Mouse (Mus musculus): ENCODE results near the gene Fam189b. TPM values are rescaled to one million over a fixed set of nuclear protein-coding genes. Genes with fewer than 3 reads are reported as not detected.
A peak's percentile ranks its signal among the peaks of the same experiment; 100 is the strongest.

Gene Fam189b
- polyA plus RNA-seq, 2 experiments, result 34.5 to 95.5 TPM

- WGBS, result 7% methylated on average over 6 of the region's 6 CpGs
Measured at GRCm38 (mm10) chr3:89178107-89178385, 4.9 kb upstream of the Fam189b start.

GRCm38 (mm10) chr3:89179056-89179455, 3.9 kb upstream of the Fam189b start:
- Histone ChIP-seq H3K36me3 (ENCODE audit: control insufficient read depth, insufficient read depth, low read length) (peaks cover 64% of the 10 kb centered on the region), H3K9ac (ENCODE audit: low read depth, low read length, severe bottlenecking) (0 out of 2 replicates have a peak overlapping the region, but pooled peaks have one; percentile 5)
- 87% methylated on average over 11 of the region's 11 CpGs for WGBS

More at GRCm38 (mm10) chr3:89178107-89178385, 4.9 kb upstream of the Fam189b start:
- Histone ChIP-seq H3K9me3 (ENCODE audit: control insufficient read depth, low read length) (no peaks in the 10 kb centered on the region), H3K4me2 (replicated peaks; ENCODE audit: low read depth, low read length, severe bottlenecking) (peak overlapping the region; percentile 89), H3K36me3 (ENCODE audit: control insufficient read depth, insufficient read depth, low read length) (peaks cover 74% of the 10 kb centered on the region), H3K9ac (ENCODE audit: low read depth, low read length, severe bottlenecking) (peak overlapping the region; percentile 84), H3K27me3 (ENCODE audit: control insufficient read depth, insufficient read depth, low read length) (no peaks in the 10 kb centered on the region), H3K4me3 (replicated peaks; ENCODE audit: low read length) (peak overlapping the region; percentile 83), H3K4me1 (ENCODE audit: control insufficient read depth, insufficient read depth, low read length) (peaks cover 7% of the 10 kb centered on the region), H3K27ac (replicated peaks; ENCODE audit: low read depth, low read length) (peak overlapping the region; percentile 78)
- ATAC-seq (ENCODE audit: low FRiP score, low read depth) (no peak), DNase-seq (ENCODE audit: low spot score) (no peak)
- no peak for TF ChIP-seq POLR2A (IDR thresholded peaks at IDR 0.05; ENCODE audit: borderline replicate concordance, extremely low read depth, insufficient read depth, insufficient read length)

GRCm38 (mm10) chr3:89181749-89182500, 1.0 kb upstream of the Fam189b start:
- no peak overlapping the region for H3K4me3 ChIP-seq (replicated peaks; ENCODE audit: low read length)
- H3K27me3 ChIP-seq (ENCODE audit: control insufficient read depth, insufficient read depth, low read length), result no peaks in the 10 kb centered on the region
- H3K4me1 ChIP-seq (ENCODE audit: control insufficient read depth, insufficient read depth, low read length), result peaks cover 31% of the 10 kb centered on the region
- H3K4me2 ChIP-seq (replicated peaks; ENCODE audit: low read depth, low read length, severe bottlenecking), result no peak overlapping the region
- H3K27ac ChIP-seq (replicated peaks; ENCODE audit: low read depth, low read length), result no peak overlapping the region
- TF ChIP-seq POLR2A (IDR thresholded peaks at IDR 0.05; ENCODE audit: borderline replicate concordance, extremely low read depth, insufficient read depth, insufficient read length), result no peak
- H3K9me3 ChIP-seq (ENCODE audit: control insufficient read depth, low read length), result no peaks in the 10 kb centered on the region
- ATAC-seq (ENCODE audit: low FRiP score, low read depth) (no peak), DNase-seq (ENCODE audit: low spot score) (no peak)
- WGBS, result 88% methylated on average over 27 of the region's 27 CpGs
- peaks cover 37% of the 10 kb centered on the region for H3K36me3 ChIP-seq (ENCODE audit: control insufficient read depth, insufficient read depth, low read length)
- H3K9ac ChIP-seq (ENCODE audit: low read depth, low read length, severe bottlenecking), result no peak overlapping the region

More at GRCm38 (mm10) chr3:89179056-89179455, 3.9 kb upstream of the Fam189b start:
- Histone ChIP-seq H3K27me3 (ENCODE audit: control insufficient read depth, insufficient read depth, low read length) (no peaks in the 10 kb centered on the region), H3K27ac (replicated peaks; ENCODE audit: low read depth, low read length) (no peak overlapping the region), H3K9me3 (ENCODE audit: control insufficient read depth, low read length) (no peaks in the 10 kb centered on the region), H3K4me1 (ENCODE audit: control insufficient read depth, insufficient read depth, low read length) (peaks cover 15% of the 10 kb centered on the region), H3K4me3 (replicated peaks; ENCODE audit: low read length) (no peak overlapping the region), H3K4me2 (replicated peaks; ENCODE audit: low read depth, low read length, severe bottlenecking) (no peak overlapping the region)
- DNase-seq (ENCODE audit: low spot score) (no peak), ATAC-seq (ENCODE audit: low FRiP score, low read depth) (no peak)
- no peak for TF ChIP-seq POLR2A (IDR thresholded peaks at IDR 0.05; ENCODE audit: borderline replicate concordance, extremely low read depth, insufficient read depth, insufficient read length)

GRCm38 (mm10) chr3:89182531-89183057, 349 bp upstream of the Fam189b start:
- Histone ChIP-seq H3K27ac (replicated peaks; ENCODE audit: low read depth, low read length) (no peak overlapping the region), H3K9ac (ENCODE audit: low read depth, low read length, severe bottlenecking) (no peak overlapping the region), H3K4me1 (ENCODE audit: control insufficient read depth, insufficient read depth, low read length) (peaks cover 31% of the 10 kb centered on the region), H3K9me3 (ENCODE audit: control insufficient read depth, low read length) (no peaks in the 10 kb centered on the region), H3K27me3 (ENCODE audit: control insufficient read depth, insufficient read depth, low read length) (no peaks in the 10 kb centered on the region), H3K4me3 (replicated peaks; ENCODE audit: low read length) (peak overlapping the region; percentile 68), H3K4me2 (replicated peaks; ENCODE audit: low read depth, low read length, severe bottlenecking) (peak overlapping the region; percentile 92), H3K36me3 (ENCODE audit: control insufficient read depth, insufficient read depth, low read length) (peaks cover 44% of the 10 kb centered on the region)
- ATAC-seq (ENCODE audit: low FRiP score, low read depth) (no peak), DNase-seq (ENCODE audit: low spot score) (no peak)
- 47% methylated on average over 7 of the region's 7 CpGs for WGBS
- TF ChIP-seq POLR2A (IDR thresholded peaks at IDR 0.05; ENCODE audit: borderline replicate concordance, extremely low read depth, insufficient read depth, insufficient read length), result no peak

- no peak overlapping the region for H3K27ac ChIP-seq (replicated peaks; ENCODE audit: low read depth, low read length)
- peaks cover 23% of the 10 kb centered on the region for H3K4me1 ChIP-seq (ENCODE audit: control insufficient read depth, insufficient read depth, low read length)
- 82% methylated on average over 5 of the region's 6 CpGs for WGBS
- H3K36me3 ChIP-seq (ENCODE audit: control insufficient read depth, insufficient read depth, low read length), result peaks cover 57% of the 10 kb centered on the region
- peak overlapping the region; percentile 68 for H3K4me3 ChIP-seq (replicated peaks; ENCODE audit: low read length)
- no peaks in the 10 kb centered on the region for H3K27me3 ChIP-seq (ENCODE audit: control insufficient read depth, insufficient read depth, low read length)
- no peak for TF ChIP-seq POLR2A (IDR thresholded peaks at IDR 0.05; ENCODE audit: borderline replicate concordance, extremely low read depth, insufficient read depth, insufficient read length)
- ATAC-seq (ENCODE audit: low FRiP score, low read depth), result no peak
- H3K4me2 ChIP-seq (replicated peaks; ENCODE audit: low read depth, low read length, severe bottlenecking), result peak overlapping the region; percentile 92
- H3K9ac ChIP-seq (ENCODE audit: low read depth, low read length, severe bottlenecking), result peak overlapping the region; percentile 85
- H3K9me3 ChIP-seq (ENCODE audit: control insufficient read depth, low read length), result no peaks in the 10 kb centered on the region
- DNase-seq (ENCODE audit: low spot score), result no peak
Measured at GRCm38 (mm10) chr3:89183959-89184315, 994 bp downstream of the Fam189b start.

Data from limb, embryonic 14.5 days (tissue).